Mouse (Mus musculus): ENCODE results near the gene Fbxo46. TPM values are rescaled to one million over a fixed set of nuclear protein-coding genes. Genes with fewer than 3 reads are reported as not detected.
A peak's percentile ranks its signal among the peaks of the same experiment; 100 is the strongest.
"Not testable (repeated sequence)": the region's sequence is repeated elsewhere in the genome, so short reads cannot be mapped to it uniquely, and the experiment has no call there.

Gene Fbxo46
- 16.4 and 16.6 TPM in 2 replicates for polyA plus RNA-seq (2015; fragmentation: Nextera tagmentation; extraction: Ambion mirVana)

- peak; percentile 97 for DNase-seq (ENCODE audit: low spot score)
These were observed at the start of gene Fbxo46 for GRCm38 (mm10) chr7:19119631-19120429. Fbxo46 (plus strand) TSS chr7:19119859.

DNA sequence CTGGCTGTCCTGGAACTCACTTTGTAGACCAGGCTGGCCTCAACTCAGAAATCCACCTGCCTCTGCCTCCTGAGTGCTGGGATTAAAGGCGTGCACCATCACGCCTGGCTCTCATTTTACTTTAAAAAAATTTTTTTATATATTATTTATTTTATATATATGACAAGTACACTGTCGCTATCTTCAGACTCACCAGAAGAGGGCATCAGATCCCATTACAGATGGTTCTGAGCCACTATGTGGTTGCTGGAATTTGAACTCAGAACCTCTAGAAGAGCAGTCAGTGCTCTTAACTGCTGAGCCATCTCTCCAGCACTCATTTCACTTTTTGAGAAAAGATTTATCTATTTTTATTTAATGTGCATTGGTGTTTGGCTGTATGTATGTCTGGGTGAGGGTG lies 48.6 kb upstream of the Fbxo46 start:
- not testable (repeated sequence) for DNase-seq (ENCODE audit: low spot score)

DNA sequence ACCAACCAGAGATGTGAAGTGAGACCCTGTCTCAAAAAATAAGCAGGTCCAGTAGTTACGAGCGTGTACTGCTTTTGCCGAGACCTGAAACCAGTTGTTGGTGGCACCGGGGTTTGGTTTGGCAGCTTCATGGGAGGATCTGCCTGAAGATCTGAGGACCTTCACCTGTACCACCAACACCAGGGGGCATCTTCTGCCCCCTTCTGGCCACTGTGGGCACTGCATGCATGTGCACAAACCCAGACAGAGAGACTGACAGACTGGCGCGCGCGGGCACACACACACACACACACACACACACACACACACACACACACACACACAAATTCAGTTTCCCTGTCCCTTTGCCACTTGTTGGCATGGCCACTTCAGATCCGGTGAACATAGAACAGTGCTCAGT lies 46.2 kb upstream of the Fbxo46 start:
- peak; percentile 61 for DNase-seq (ENCODE audit: low spot score)

- DNase-seq (ENCODE audit: low spot score): no peak
These were observed 45.2 kb upstream of the Fbxo46 start for GRCm38 (mm10) chr7:19074494-19074893.

DNA sequence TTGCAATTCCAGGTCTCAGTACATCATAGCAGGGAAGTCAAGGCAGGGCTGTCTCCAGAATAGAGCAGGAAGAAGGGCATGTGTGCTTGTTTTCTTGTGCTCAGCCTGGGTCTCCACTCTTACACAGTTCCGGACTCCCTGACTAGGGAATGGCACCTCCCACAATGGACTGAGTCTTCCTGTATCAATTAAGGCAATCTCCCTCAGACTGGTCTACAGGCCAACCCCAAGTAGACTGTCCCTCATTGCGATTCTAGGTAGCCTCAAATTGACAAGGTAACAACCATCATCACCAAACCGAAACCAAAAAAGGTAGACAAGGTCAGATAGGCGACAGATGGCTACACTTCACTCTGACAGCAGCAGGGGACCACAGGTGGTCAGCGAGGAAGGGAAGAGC lies 44.4 kb upstream of the Fbxo46 start:
- DNase-seq (ENCODE audit: low spot score): no peak

GRCm38 (mm10) chr7:19075723-19076585 lies 43.7 kb upstream of the Fbxo46 start, which contains the start of gene Dmwd:
Dmwd (plus strand) TSS chr7:19076227.
- peak; percentile 97 for DNase-seq (ENCODE audit: low spot score)

GRCm38 (mm10) chr7:19076586-19076991 lies 43.1 kb upstream of the Fbxo46 start:
- DNase-seq (ENCODE audit: low spot score): no peak

- peak; percentile 83 for DNase-seq (ENCODE audit: low spot score)
These were observed 41.9 kb upstream of the Fbxo46 start for GRCm38 (mm10) chr7:19077761-19078160.

GRCm38 (mm10) chr7:19078732-19079131 lies 40.9 kb upstream of the Fbxo46 start:
- no peak for DNase-seq (ENCODE audit: low spot score)

DNA sequence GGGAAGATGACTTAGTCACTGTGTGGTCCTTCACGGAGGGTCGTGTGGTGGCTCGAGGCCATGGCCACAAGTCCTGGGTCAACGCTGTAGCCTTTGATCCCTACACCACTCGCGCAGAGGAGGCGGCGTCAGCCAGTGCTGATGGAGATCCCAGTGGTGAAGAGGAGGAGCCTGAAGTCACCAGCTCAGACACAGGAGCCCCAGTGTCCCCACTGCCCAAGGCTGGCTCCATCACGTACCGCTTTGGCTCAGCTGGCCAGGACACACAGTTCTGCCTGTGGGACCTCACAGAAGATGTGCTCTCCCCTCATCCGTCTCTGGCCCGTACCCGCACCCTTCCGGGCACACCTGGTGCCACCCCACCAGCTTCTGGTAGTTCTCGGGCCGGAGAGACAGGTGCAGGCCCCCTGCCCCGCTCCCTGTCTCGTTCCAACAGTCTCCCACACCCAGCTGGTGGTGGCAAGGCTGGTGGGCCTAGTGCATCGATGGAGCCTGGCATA lies 39.2 kb upstream of the Fbxo46 start:
- no peak for DNase-seq (ENCODE audit: low spot score)

DNA sequence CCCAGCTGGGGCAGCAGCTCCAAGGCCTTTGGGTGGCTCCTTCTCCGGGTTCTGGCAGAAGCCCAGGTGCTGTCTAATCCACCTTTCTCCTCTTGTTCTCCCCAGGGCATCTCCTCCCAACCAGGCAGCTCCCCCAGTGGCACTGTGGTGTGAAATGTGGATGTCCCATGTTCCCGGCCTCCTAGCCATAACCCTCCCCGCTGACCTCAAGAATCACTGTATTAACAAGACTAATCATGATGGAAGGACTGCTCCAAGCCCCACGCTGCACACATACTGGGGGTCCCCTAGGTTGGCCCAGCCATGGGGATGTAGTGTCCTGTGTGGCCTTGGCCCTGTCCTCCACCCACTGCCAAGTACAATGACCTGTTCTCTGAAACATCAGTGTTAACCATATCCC lies 37.5 kb upstream of the Fbxo46 start:
- DNase-seq (ENCODE audit: low spot score): no peak

GRCm38 (mm10) chr7:19083096-19083495 lies 36.6 kb upstream of the Fbxo46 start:
- no peak for DNase-seq (ENCODE audit: low spot score)

GRCm38 (mm10) chr7:19083701-19084100 lies 36.0 kb upstream of the Fbxo46 start, which contains the start of gene Dmpk:
Dmpk (plus strand) TSS chr7:19083849.
- DNase-seq (ENCODE audit: low spot score): no peak

DNA sequence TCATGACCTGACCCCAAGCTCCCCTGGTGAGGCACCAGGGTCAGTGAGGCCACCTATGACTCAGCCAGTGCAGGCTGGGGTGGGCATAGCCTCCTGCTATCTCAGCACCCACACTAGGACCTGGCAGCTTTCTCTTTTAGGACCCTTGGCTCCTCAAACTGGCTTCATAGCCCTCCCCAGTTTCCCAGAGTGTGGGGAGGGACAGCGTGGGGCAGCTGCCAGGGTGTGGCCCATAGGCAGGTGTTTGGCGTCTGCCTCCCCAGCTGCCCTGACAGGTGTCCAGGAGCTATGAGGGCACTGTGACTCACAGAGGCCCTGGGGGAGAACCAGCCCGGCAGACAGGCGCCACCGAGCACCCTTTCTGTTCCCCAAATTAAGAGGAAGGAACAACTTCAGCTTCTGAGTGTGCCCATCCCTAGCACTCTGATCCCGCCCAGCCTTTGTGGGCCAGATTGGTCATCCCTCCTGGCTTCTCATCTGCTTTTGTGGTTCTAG lies 35.3 kb upstream of the Fbxo46 start:
- no peak for DNase-seq (ENCODE audit: low spot score)

DNA sequence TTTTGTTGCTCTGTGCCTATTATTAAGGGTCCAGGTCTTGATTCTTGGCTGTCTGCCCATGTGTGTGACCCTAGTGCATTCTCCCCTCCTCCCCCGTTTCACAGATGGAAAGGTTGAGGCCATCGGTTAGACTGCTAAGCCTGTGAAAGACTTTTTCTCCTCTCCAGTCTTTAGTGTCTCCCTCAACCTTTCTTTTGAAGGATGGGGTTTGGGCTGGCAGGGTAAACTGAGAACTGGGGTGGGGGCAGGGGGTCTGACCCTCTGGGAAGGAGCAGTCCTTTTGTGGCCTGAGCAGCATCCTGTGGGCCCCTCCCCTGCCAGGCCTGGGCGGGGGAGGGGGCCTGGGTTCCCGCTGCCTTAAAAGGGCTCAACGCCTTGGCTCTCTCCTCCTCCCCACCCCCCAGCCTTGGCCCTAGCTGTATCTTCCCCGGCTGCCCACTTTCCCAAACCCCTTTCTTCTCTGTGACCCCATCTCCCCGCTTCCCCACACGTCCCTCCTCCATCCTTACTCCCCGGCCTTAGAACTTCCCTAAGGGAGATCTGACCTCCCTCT lies 34.7 kb upstream of the Fbxo46 start:
- DNase-seq (ENCODE audit: low spot score): no peak

DNA sequence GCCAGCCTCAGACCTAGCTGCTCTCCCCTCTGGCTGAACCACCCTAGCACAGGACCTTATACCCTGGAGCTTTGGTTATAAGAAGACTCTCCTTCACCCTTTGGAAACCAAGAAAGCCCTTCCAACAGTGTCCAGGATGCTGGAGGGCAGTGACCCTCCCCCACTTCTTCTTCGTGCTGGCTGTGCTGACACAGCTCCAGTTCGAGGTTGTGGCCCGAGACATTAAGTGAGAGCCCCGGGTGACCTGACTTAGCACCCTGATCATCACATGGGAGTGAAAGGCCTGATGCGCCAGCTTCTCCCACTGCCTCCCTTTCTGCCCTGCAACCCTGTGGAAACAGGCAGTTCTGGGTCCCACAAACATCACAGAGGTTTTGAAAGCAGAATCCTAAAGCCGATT lies 34.2 kb upstream of the Fbxo46 start:
- no peak for DNase-seq (ENCODE audit: low spot score)

- no peak for DNase-seq (ENCODE audit: low spot score)
These were observed 33.6 kb upstream of the Fbxo46 start for GRCm38 (mm10) chr7:19086042-19086441.

DNA sequence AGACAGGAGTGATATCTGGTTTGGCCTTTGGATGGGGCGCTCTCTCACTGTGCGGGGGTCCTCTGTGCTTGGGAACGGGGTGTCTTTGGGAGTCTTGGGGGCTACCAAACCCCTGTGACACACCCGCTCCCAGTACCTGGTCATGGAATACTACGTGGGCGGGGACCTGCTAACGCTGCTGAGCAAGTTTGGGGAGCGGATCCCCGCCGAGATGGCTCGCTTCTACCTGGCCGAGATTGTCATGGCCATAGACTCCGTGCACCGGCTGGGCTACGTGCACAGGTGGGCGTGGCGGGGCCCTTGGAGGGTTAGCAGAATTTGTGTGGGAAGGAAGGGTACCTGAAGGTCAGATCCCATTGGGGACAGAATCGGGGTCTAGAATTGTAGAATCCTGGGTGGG lies 32.9 kb upstream of the Fbxo46 start:
- no peak for DNase-seq (ENCODE audit: low spot score)

GRCm38 (mm10) chr7:19088813-19089212 lies 30.8 kb upstream of the Fbxo46 start:
- peak; percentile 77 for DNase-seq (ENCODE audit: low spot score)

DNA sequence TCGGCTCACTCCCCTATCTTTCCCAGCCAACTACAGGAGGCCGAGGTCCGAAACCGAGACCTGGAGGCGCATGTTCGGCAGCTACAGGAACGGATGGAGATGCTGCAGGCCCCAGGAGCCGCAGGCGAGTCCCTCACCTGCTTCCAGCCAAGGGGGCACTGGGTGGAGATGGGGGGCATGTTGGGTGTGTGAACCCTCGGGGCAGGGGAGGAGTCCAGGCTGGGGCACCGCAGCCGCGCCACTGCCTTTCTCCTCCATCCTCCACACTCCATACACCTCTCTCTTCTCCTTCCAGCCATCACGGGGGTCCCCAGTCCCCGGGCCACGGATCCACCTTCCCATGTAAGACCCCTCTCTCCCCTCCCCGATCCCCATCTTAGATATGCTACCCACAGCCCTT lies 27.7 kb upstream of the Fbxo46 start:
- no peak for DNase-seq (ENCODE audit: low spot score)

DNA sequence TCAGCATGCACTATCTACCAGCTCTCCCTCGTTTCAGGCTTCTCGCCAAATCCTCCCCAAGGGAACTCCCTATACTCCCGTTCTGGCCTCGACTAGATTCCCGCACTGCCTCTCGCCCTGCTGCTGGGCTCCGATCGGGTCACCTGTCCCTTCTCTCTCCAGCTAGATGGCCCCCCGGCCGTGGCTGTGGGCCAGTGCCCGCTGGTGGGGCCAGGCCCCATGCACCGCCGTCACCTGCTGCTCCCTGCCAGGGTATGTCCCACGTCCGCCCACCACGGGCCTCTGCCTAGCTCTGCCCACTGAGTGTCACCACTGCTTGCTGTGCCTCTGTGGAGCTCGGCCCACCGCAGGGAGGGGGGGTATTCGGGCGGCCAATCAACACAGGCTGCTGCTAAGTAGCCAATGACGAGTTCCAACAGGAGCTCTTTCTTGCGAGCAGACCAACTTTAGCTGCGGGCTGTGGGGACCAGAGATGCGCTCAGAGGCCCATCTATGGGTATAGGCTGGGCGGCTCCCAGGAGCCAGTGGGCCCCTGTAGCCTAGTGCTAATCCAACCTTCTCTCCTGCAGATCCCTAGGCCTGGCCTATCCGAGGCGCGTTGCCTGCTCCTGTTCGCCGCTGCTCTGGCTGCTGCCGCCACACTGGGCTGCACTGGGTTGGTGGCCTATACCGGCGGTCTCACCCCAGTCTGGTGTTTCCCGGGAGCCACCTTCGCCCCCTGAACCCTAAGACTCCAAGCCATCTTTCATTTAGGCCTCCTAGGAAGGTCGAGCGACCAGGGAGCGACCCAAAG lies 27.1 kb upstream of the Fbxo46 start:
- no peak for DNase-seq (ENCODE audit: low spot score)
